Mouse (Mus musculus): ENCODE data around the gene Klhdc1.

The Klhdc1 gene

GRCm38 (mm10) chr12:69296511-69297410 is 55.8 kb downstream of the Klhdc1 start, which contains the start of gene Klhdc2:
Gene Klhdc2, plus strand, starts transcription at chr12:69296681.
- peak; percentile 91 for DNase-seq (ENCODE audit: low read depth)

- DNase-seq (ENCODE audit: low read depth), result peak; percentile 58
Observed at GRCm38 (mm10) chr12:69297411-69298150, 56.6 kb downstream of the Klhdc1 start.

- DNase-seq (ENCODE audit: low read depth), result peak; percentile 34
Observed at GRCm38 (mm10) chr12:69298281-69298680, 57.3 kb downstream of the Klhdc1 start.

- no peak for DNase-seq (ENCODE audit: low read depth)
Observed at GRCm38 (mm10) chr12:69299231-69299630, 58.3 kb downstream of the Klhdc1 start.

- no peak for DNase-seq (ENCODE audit: low read depth)
Observed at GRCm38 (mm10) chr12:69299831-69300230, 58.9 kb downstream of the Klhdc1 start.

GRCm38 (mm10) chr12:69300391-69300790 is 59.4 kb downstream of the Klhdc1 start:
- no peak for DNase-seq (ENCODE audit: low read depth)

GRCm38 (mm10) chr12:69302171-69302570 is 61.2 kb downstream of the Klhdc1 start:
- no peak for DNase-seq (ENCODE audit: low read depth)

GRCm38 (mm10) chr12:69304051-69304450 is 63.1 kb downstream of the Klhdc1 start:
- DNase-seq (ENCODE audit: low read depth), result peak; percentile 65

GRCm38 (mm10) chr12:69306333-69306732 is 65.4 kb downstream of the Klhdc1 start:
- no peak for DNase-seq (ENCODE audit: low read depth)

GRCm38 (mm10) chr12:69309659-69310058 is 68.7 kb downstream of the Klhdc1 start:
- no peak for DNase-seq (ENCODE audit: low read depth)

GRCm38 (mm10) chr12:69318431-69318830 is 77.5 kb downstream of the Klhdc1 start:
- no peak for DNase-seq (ENCODE audit: low read depth)

GRCm38 (mm10) chr12:69331187-69331586 is 90.2 kb downstream of the Klhdc1 start:
- DNase-seq (ENCODE audit: low read depth), result peak; percentile 61

- no peak for DNase-seq (ENCODE audit: low read depth)
Observed at GRCm38 (mm10) chr12:69332147-69332546, 91.2 kb downstream of the Klhdc1 start.

GRCm38 (mm10) chr12:69333547-69333946 is 92.6 kb downstream of the Klhdc1 start:
- peak; percentile 73 for DNase-seq (ENCODE audit: low read depth)
